Mouse (Mus musculus) lung, postnatal 0 days (tissue): ENCODE results near the gene Sptbn4.

Source experiments
- CTCF ChIP-seq: IDR thresholded peaks from 2 replicates; pipeline ENCODE4 v1.5.1; 2016; ENCODE audit warnings: antibody characterized with exemption, mild to moderate bottlenecking
- EP300 ChIP-seq: IDR thresholded peaks from 2 replicates; pipeline ENCODE4 v1.6.1; 2016; ENCODE audit warnings: antibody characterized with exemption, mild to moderate bottlenecking, control low read depth

DNA sequence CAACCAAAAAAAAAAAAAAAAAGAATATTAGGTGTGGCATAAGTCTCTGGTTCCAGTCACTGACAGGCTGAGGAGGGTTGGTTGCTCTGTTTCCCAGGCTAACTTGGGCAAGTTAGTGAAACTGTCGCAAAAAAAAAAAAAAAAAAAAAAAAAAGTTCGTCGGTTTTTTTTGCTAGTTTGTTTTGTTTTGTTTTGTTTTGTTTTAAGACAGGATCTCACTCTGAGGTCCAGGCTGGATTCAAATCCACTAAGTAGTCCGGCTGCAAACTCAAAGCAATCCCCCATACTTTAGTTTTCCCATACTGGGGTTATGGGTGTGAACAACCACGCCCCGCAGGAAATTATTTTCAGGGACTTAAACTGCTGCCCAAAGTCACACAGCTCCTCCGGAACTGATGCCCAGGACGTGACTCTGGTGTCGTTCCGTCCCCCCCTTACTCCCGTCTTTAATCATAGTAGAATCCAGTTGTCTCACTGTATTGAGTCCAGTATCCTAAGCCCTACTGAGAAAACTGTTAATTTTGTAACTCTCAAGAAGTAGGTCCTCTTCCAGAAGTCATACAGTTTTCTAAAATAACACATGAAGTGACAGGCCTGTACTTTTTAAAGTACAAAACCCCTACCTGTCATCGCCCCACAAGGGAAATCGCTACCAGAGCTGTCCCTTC, 38.8 kb upstream of the Sptbn4 start:
- TF ChIP-seq EP300 (peak; percentile 66), CTCF (no peak)
